Mouse (Mus musculus): ENCODE measurements around the gene Olfr703.

DNA sequence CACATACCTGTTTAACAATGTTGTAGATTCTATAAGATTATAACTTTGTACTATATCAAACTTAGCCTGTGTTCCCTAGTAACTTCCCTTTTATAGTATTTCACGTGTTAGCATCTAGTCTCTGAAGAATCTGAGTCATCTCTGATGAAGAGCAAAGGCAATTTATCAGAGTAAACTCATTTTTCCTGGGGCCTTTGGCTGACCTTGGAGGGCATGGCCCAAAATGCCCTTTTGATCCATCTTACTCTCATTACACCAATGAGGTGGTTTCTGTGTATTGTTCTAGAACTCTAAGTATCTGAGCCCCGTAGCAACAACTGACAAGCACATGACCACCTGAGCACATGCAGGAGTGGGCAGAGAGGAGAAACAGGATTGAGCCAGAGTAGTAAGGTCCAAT, 29.3 kb upstream of the Olfr703 start, which contains the start of gene Olfr701:
- no peak for TF ChIP-seq CTCF (IDR thresholded peaks at IDR 0.05; ENCODE audit: low read depth, low read length)
- TF ChIP-seq POLR2A (IDR thresholded peaks at IDR 0.05; ENCODE audit: extremely low read depth, insufficient read depth, low read length), result no peak

Measured in liver, adult 2 months (tissue).